Mouse (Mus musculus) liver, embryonic 12.5 days (tissue): ENCODE measurements around the gene Lhx2. TPM values are rescaled to one million over a fixed set of nuclear protein-coding genes. Genes with fewer than 3 reads are reported as not detected.
A peak's percentile ranks its signal among the peaks of the same experiment; 100 is the strongest.

Experiments used
- ATAC-seq: fragments of 200-750 bp; cut with Nextera tagmentation; 2 replicates; pipeline ENCODE4 v1.8.0; 2017; ENCODE audit warnings: moderate number of reproducible peaks, mild to moderate bottlenecking, moderate library complexity
- H3K27ac ChIP-seq: fragments of 300-500 bp; sonication (generic); 2 replicates; pipeline ENCODE4 v1.5.1; 2016; ENCODE audit warnings: mild to moderate bottlenecking
- H3K27me3 ChIP-seq: fragments of 300-500 bp; sonication (generic); replicated peaks from 2 replicates; pipeline ENCODE4 v1.6.1; 2016; ENCODE audit warnings: mild to moderate bottlenecking, moderate library complexity
- H3K36me3 ChIP-seq: fragments of 300-500 bp; sonication (generic); 2 replicates; pipeline ENCODE4 v1.6.1; 2016; ENCODE audit warnings: mild to moderate bottlenecking, moderate library complexity
- H3K4me1 ChIP-seq: fragments of 300-500 bp; sonication (generic); 2 replicates; pipeline ENCODE4 v1.6.1; 2016
- H3K4me2 ChIP-seq: fragments of 300-500 bp; sonication (generic); 2 replicates; pipeline ENCODE4 v1.6.1; 2016; ENCODE audit warnings: mild to moderate bottlenecking, moderate library complexity
- H3K4me3 ChIP-seq: fragments of 300-500 bp; sonication (generic); 2 replicates; pipeline ENCODE4 v1.5.1; 2016; ENCODE audit warnings: mild to moderate bottlenecking, moderate library complexity
- H3K9ac ChIP-seq: fragments of 300-500 bp; sonication (generic); 2 replicates; pipeline ENCODE4 v1.6.1; 2016; ENCODE audit warnings: mild to moderate bottlenecking, moderate library complexity
- H3K9me3 ChIP-seq: fragments of 300-500 bp; sonication (generic); replicated peaks from 2 replicates; pipeline ENCODE4 v1.6.1; 2016; ENCODE audit warnings: mild to moderate bottlenecking, moderate library complexity
- WGBS: fragments of 180-500 bp; shearing (Covaris S2); methylation state at CpG from one replicate; pipeline ENCODE4 v1.1.7; 2016; ENCODE audit not compliant: insufficient replicate concordance; 5-methylcytosine and 5-hydroxymethylcytosine counted together
- polyA plus RNA-seq: library from polyadenylated mRNA; unstranded; fragments of >200 nt; fragmentation: Nextera tagmentation; extraction: Ambion mirVana; gene quantifications from 2 replicates; pipeline ENCODE4 v1.2.1, GENCODE M21; 2016

The Lhx2 gene
- polyA plus RNA-seq, 1 experiment from 2014 or later, result 8.6 TPM

DNA sequence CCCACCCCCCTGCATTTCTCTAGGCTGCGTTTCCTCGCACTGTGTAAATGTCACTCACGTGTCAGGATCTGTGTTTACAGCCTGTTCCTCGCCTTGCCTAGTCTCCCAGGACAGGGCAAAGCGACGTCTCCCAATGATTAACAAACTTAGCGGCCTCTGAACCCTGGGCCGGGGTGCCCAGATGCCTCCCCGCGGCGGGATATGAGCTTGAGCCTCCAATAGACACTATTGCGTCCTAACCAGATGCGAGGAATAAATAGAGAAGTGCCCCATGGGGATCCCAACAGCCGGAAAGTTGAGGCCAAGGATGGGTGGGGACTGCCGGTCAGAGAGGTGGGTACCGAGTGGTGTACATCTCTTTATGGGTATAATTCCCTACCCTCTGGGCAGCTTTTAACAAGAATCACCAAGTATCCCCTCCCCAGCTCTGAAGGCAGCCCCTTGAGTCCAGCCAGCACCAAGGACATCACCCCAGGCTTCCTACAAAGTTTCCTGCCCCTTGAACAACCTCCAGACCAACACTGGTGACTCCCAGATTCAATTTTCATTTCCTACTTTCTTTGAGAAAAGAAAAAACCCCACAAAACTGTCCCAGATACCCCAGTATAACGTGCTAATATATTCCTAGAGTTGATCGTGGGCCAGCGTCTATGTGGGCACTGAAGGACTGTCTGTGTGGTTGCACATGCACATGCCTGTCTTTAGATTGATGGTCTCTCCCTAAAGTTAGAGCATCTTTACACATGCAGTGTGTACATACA is 9.8 kb downstream of the Lhx2 start:
- peaks cover 21% of the 10 kb centered on the region for H3K4me1 ChIP-seq
- no peak overlapping the region for H3K9ac ChIP-seq
- H3K4me3 ChIP-seq, result no peak overlapping the region
- H3K27ac ChIP-seq, result no peak overlapping the region
- ATAC-seq, result no peak
- peak overlapping the region; percentile 50; the same call in 1 of the 2 replicates for H3K4me2 ChIP-seq
- 3% methylated on average over 19 of the region's 19 CpGs for WGBS
- no peaks in the 10 kb centered on the region for H3K9me3 ChIP-seq
- H3K36me3 ChIP-seq, result no peaks in the 10 kb centered on the region
- H3K27me3 ChIP-seq, result peaks cover 100% of the 10 kb centered on the region

- Histone ChIP-seq H3K27ac (no peak overlapping the region), H3K4me2 (no peak overlapping the region), H3K4me3 (no peak overlapping the region), H3K9ac (no peak overlapping the region), H3K36me3 (no peaks in the 10 kb centered on the region), H3K4me1 (peaks cover 21% of the 10 kb centered on the region), H3K27me3 (peaks cover 100% of the 10 kb centered on the region), H3K9me3 (no peaks in the 10 kb centered on the region)
- ATAC-seq, result no peak
- 8% methylated on average over 12 of the region's 12 CpGs for WGBS
Observed at GRCm38 (mm10) chr2:38349447-38350350, 10.6 kb downstream of the Lhx2 start.

DNA sequence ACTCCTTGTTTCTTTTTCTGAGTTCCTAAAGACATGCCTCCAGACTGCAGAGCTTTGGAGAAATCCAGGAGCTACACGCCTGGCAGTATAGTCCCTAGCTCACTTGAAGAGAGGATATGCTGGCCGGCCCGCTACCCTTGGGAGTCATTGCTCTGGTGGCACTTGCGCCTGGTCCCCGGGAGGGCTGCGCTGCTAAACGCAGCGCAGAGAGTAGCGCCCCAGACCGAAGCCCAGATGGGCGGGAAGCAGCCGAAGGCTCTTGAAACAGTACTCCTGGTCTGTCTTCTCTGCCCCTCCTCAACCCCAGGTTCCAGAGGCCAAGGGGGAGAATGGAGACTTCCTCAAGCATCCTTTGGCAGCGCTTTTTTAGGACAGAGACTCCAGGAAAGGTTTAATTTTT is 11.3 kb downstream of the Lhx2 start:
- Histone ChIP-seq H3K27ac (peak overlapping the region; percentile 54; the same call in 1 of the 2 replicates), H3K4me1 (peaks cover 21% of the 10 kb centered on the region), H3K9me3 (no peaks in the 10 kb centered on the region), H3K27me3 (peaks cover 100% of the 10 kb centered on the region), H3K4me2 (peak overlapping the region; percentile 57), H3K4me3 (peak overlapping the region; percentile 45), H3K9ac (no peak overlapping the region), H3K36me3 (no peaks in the 10 kb centered on the region)
- no peak for ATAC-seq
- WGBS, result 2% methylated on average over 13 of the region's 13 CpGs

GRCm38 (mm10) chr2:38350796-38351195 is 11.7 kb downstream of the Lhx2 start:
- Histone ChIP-seq H3K4me2 (peak overlapping the region; percentile 57), H3K9ac (peak overlapping the region; percentile 53; the same call in 1 of the 2 replicates), H3K9me3 (no peaks in the 10 kb centered on the region), H3K4me3 (peak overlapping the region; percentile 45), H3K36me3 (no peaks in the 10 kb centered on the region), H3K27me3 (peaks cover 100% of the 10 kb centered on the region), H3K27ac (no peak overlapping the region), H3K4me1 (peaks cover 21% of the 10 kb centered on the region)
- ATAC-seq, result peak; percentile 75
- WGBS, result under 1% methylated on average over 36 of the region's 37 CpGs

DNA sequence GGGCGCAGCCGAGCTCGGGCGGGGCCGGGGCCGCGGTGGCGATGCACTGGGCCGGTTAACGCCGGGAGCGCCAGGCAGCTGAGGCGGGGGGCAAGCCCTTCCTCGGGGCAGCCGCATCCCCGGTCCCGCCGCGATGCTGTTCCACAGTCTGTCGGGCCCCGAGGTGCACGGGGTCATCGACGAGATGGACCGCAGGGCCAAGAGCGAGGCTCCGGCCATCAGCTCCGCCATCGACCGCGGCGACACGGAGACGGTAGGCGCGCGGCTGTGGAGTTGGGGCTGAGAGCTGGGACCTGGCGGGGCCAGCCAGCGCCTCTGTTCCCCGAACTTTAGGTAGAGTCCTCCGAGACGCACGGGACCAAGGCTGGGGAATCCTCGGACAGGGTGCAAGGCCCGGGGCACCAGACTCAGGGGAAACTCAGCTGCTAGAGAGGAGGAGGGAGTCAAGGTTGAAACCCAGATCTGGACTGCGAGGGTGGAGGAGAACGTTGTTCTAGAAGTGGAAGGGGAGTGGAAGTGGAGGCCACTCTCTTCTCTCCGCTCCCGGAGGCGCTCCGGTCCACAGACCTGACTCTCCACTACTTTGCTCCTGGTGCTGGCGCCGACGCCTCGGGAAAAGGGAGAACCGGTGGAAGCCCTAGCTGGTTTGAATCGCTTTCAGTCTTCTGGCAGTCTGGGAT is 12.7 kb downstream of the Lhx2 start:
- 2% methylated on average over 54 of the region's 57 CpGs for WGBS
- peak overlapping the region; percentile 53 for H3K9ac ChIP-seq
- peak overlapping the region; percentile 45 for H3K4me3 ChIP-seq
- peaks cover 100% of the 10 kb centered on the region for H3K27me3 ChIP-seq
- no peak for ATAC-seq
- no peaks in the 10 kb centered on the region for H3K9me3 ChIP-seq
- H3K4me1 ChIP-seq, result peaks cover 28% of the 10 kb centered on the region
- H3K4me2 ChIP-seq, result peak overlapping the region; percentile 57
- peak overlapping the region; percentile 37; the same call in 1 of the 2 replicates for H3K27ac ChIP-seq
- H3K36me3 ChIP-seq, result no peaks in the 10 kb centered on the region

GRCm38 (mm10) chr2:38352321-38353007 is 13.4 kb downstream of the Lhx2 start:
- Histone ChIP-seq H3K9me3 (no peaks in the 10 kb centered on the region), H3K27ac (no peak overlapping the region), H3K9ac (peak overlapping the region; percentile 43; the same call in 1 of the 2 replicates), H3K36me3 (no peaks in the 10 kb centered on the region), H3K4me3 (peak overlapping the region; percentile 45), H3K4me1 (peaks cover 29% of the 10 kb centered on the region), H3K4me2 (peak overlapping the region; percentile 33; the same call in 1 of the 2 replicates), H3K27me3 (peaks cover 100% of the 10 kb centered on the region)
- WGBS, result 4% methylated on average over 21 of the region's 21 CpGs
- no peak for ATAC-seq

GRCm38 (mm10) chr2:38353008-38353379 is 13.9 kb downstream of the Lhx2 start:
- WGBS, result 8% methylated on average over 10 of the region's 10 CpGs
- Histone ChIP-seq H3K4me3 (peak overlapping the region; percentile 45), H3K4me1 (peaks cover 27% of the 10 kb centered on the region), H3K27me3 (peaks cover 100% of the 10 kb centered on the region), H3K4me2 (peak overlapping the region; percentile 33), H3K9ac (0 out of 2 replicates have a peak overlapping the region, but pooled peaks have one; percentile 25), H3K27ac (no peak overlapping the region), H3K36me3 (no peaks in the 10 kb centered on the region), H3K9me3 (no peaks in the 10 kb centered on the region)
- no peak for ATAC-seq

- peak overlapping the region; percentile 33 for H3K4me2 ChIP-seq
- peak overlapping the region; percentile 45 for H3K4me3 ChIP-seq
- peaks cover 25% of the 10 kb centered on the region for H3K4me1 ChIP-seq
- WGBS, result 8% methylated on average over 4 of the region's 4 CpGs
- no peak overlapping the region for H3K9ac ChIP-seq
- no peak for ATAC-seq
- peaks cover 100% of the 10 kb centered on the region for H3K27me3 ChIP-seq
- H3K27ac ChIP-seq, result no peak overlapping the region
- no peaks in the 10 kb centered on the region for H3K36me3 ChIP-seq
- no peaks in the 10 kb centered on the region for H3K9me3 ChIP-seq
Observed at GRCm38 (mm10) chr2:38353664-38354063, 14.6 kb downstream of the Lhx2 start.

DNA sequence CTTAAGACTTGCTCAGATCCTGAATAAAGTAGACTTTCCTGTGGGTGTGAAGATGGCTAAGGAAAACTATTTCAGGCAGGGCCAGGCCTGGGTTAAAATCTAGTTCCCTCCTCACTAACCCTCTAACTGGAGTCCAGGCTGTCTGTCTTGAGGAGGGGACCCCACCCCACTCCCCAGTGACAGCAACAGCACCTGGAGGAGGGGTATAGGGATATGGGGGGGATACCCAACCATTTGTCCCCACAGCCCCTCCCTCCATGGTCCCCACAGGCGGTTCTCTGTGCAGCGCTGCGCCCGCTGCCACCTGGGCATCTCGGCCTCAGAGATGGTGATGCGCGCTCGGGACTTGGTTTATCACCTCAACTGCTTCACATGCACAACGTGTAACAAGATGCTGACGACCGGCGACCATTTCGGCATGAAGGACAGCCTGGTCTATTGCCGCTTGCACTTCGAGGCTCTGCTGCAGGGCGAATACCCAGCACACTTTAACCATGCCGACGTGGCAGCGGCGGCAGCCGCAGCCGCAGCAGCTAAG is 15.2 kb downstream of the Lhx2 start:
- H3K27ac ChIP-seq, result no peak overlapping the region
- peak overlapping the region; percentile 33 for H3K4me2 ChIP-seq
- H3K4me1 ChIP-seq, result peaks cover 25% of the 10 kb centered on the region
- peaks cover 100% of the 10 kb centered on the region for H3K27me3 ChIP-seq
- peak overlapping the region; percentile 45 for H3K4me3 ChIP-seq
- ATAC-seq, result no peak
- 2% methylated on average over 22 of the region's 22 CpGs for WGBS
- H3K9ac ChIP-seq, result 0 out of 2 replicates have a peak overlapping the region, but pooled peaks have one; percentile 39
- no peaks in the 10 kb centered on the region for H3K36me3 ChIP-seq
- no peaks in the 10 kb centered on the region for H3K9me3 ChIP-seq

DNA sequence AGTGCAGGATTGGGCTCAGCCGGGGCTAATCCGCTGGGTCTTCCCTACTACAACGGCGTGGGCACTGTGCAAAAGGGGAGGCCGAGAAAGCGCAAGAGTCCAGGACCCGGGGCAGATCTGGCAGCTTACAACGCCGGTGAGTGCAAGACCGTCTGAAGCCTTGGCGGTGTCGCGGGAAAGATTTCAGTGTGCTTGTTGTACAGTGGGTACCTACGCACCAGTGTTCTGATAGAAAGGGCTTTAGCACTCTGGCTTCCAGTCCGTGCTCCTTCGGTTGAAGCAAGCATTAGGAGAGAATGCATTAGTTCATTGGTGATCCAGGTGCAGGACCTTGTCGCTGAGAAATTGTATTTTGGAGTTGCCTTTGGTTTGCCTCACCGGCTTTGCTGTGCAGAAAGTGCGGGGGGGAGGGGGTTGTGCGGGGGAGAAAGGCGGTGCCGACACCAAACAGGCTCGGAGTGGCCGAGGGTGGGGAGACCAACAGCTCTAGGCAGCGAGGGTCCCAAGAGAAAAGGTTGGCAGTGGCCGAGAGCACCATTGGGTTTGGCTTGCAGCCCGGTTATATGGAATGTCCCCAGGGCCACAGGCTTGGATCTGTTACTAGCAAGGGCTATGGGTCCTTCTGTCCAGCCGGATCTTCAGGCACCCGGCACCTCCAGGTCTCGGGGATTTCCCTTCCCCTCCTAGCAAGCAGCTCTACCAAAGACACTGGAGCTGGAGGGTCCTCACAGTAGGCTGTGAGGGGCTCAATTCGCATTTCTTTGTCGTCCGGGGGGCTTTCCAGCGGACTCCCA is 15.8 kb downstream of the Lhx2 start:
- Histone ChIP-seq H3K9ac (peak overlapping the region; percentile 39), H3K36me3 (no peaks in the 10 kb centered on the region), H3K4me3 (peak overlapping the region; percentile 45), H3K4me2 (peak overlapping the region; percentile 33), H3K9me3 (no peaks in the 10 kb centered on the region), H3K27me3 (peaks cover 100% of the 10 kb centered on the region), H3K4me1 (peaks cover 25% of the 10 kb centered on the region), H3K27ac (0 out of 2 replicates have a peak overlapping the region, but pooled peaks have one; percentile 10)
- 2% methylated on average over 34 of the region's 34 CpGs for WGBS
- ATAC-seq, result no peak
